In the genomic region with DNA sequence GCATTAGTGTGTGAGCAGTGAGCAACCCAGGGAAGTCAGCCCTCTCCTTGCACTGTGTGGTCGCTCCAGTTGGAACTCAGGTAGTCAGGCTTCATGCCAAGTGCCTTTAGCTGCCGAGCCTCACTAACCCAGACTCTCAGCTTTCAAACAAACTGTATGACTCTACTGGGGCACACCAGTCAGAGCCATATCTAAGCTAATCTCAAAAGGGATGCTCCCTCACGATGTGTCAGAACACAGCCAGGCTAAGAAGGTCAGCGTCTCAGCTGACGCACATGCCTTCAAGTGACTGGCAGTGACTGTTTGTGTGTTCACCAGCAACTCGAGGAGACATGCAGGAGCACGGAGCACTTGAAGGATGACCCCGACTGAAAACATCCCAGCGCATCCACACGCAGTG, we compare ENCODE assay signal across 26 mouse cellular contexts. TPM values are rescaled to one million over a fixed set of nuclear protein-coding genes. Genes with fewer than 3 reads are reported as not detected.
DNase-seq lines count a peak whose midpoint lies in the region; ATAC-seq and TF ChIP-seq lines count a peak whose summit lies in the region.
"Had no signal": no experiment of that assay in that cellular context is flagged by ENCODE, and none has a peak within 500 bp of the region (broad histone marks: within the 10 kb centered on the region; RNA-seq: fewer than 3 reads in every experiment).

No protein-coding gene starts in this region.

- H3K27me3 ChIP-seq in cerebellum, adult 2 months (ENCODE audit: control insufficient read depth, insufficient read depth, low read length) = no peaks in the 10 kb centered on the region
- no peaks in the 10 kb centered on the region for H3K27me3 ChIP-seq in intestine, embryonic 14.5 days (replicated peaks; ENCODE audit: control insufficient read depth, insufficient read depth, low read length)
- no peaks in the 10 kb centered on the region for H3K27me3 ChIP-seq in intestine, postnatal 0 days (replicated peaks; ENCODE audit: control insufficient read depth, insufficient read depth, low read length)
- H3K27me3 ChIP-seq: CH12.LX; embryonic facial prominence, embryonic 15.5 days; hindbrain, embryonic 12.5 days; Patski had no signal

- H3K9ac ChIP-seq in intestine, embryonic 14.5 days (ENCODE audit: low read length) = no peak overlapping the region
- no peak overlapping the region for H3K9ac ChIP-seq in intestine, postnatal 0 days (ENCODE audit: low read depth, low read length)
- H3K9ac ChIP-seq: embryonic facial prominence, embryonic 15.5 days; hindbrain, embryonic 12.5 days had no signal

- DNase-seq in cerebellum, adult 2 months = peak; percentile 30 to 34
- no peak for DNase-seq in cerebellum, adult 11-12 months
- DNase-seq in intestine, embryonic 14.5 days (ENCODE audit: low spot score) = peak; percentile 37
- DNase-seq in cerebellum, postnatal 36 days = peak; percentile 19 to 28
- DNase-seq in urinary bladder, adult 2 months (ENCODE audit: low spot score) = no peak
- DNase-seq: adrenal gland, postnatal 25 days; embryo, embryonic 11 days; gastrocnemius, postnatal 36 days; heart, adult 11 months; heart, postnatal 10 days; heart, postnatal 4 days; kidney, adult 8-10 months had no signal

- H3K36me3 ChIP-seq in intestine, embryonic 14.5 days (ENCODE audit: control insufficient read depth, insufficient read depth, low read length) = peaks cover 44% of the 10 kb centered on the region
- H3K36me3 ChIP-seq in intestine, postnatal 0 days (ENCODE audit: control insufficient read depth, insufficient read depth) = peaks cover 35% of the 10 kb centered on the region

- WGBS in cerebellum, adult 2 months = 33% methylated on average over 10 of the region's 10 CpGs
- 88% methylated on average over 10 of the region's 10 CpGs for WGBS in intestine, embryonic 14.5 days
- WGBS in intestine, postnatal 0 days = 88% methylated on average over 10 of the region's 10 CpGs

- no peak overlapping the region for H3K4me3 ChIP-seq in cerebellum, adult 2 months (replicated peaks; ENCODE audit: insufficient read depth, low read depth, low read length)
- no peak overlapping the region for H3K4me3 ChIP-seq in intestine, embryonic 14.5 days (ENCODE audit: low read depth, low read length)
- no peak overlapping the region for H3K4me3 ChIP-seq in intestine, postnatal 0 days (ENCODE audit: low read depth, low read length)
- H3K4me3 ChIP-seq: embryonic facial prominence, embryonic 15.5 days; erythroblast, embryonic 14.5 days; forebrain, embryonic 10.5 days; heart, embryonic 10.5 days; hindbrain, embryonic 12.5 days had no signal

- H3K4me1 ChIP-seq in cerebellum, adult 2 months (ENCODE audit: control insufficient read depth, insufficient read depth, low read length) = peaks cover 10% of the 10 kb centered on the region
- no peaks in the 10 kb centered on the region for H3K4me1 ChIP-seq in intestine, embryonic 14.5 days (replicated peaks; ENCODE audit: control insufficient read depth, insufficient read depth, low read length)
- H3K4me1 ChIP-seq in intestine, postnatal 0 days (replicated peaks; ENCODE audit: control insufficient read depth, insufficient read depth, low read length) = no peaks in the 10 kb centered on the region
- H3K4me1 ChIP-seq: embryonic facial prominence, embryonic 15.5 days; forebrain, embryonic 10.5 days; heart, embryonic 10.5 days; hindbrain, embryonic 12.5 days had no signal

- peak overlapping the region; percentile 34 for H3K27ac ChIP-seq in cerebellum, adult 2 months (ENCODE audit: insufficient read depth, low read length)
- no peak overlapping the region for H3K27ac ChIP-seq in intestine, embryonic 14.5 days (ENCODE audit: low read depth)
- no peak overlapping the region for H3K27ac ChIP-seq in intestine, postnatal 0 days (ENCODE audit: low read depth, low read length)
- H3K27ac ChIP-seq: embryonic facial prominence, embryonic 15.5 days; forebrain, embryonic 10.5 days; heart, embryonic 10.5 days; hindbrain, embryonic 12.5 days had no signal

- H3K9me3 ChIP-seq in intestine, embryonic 14.5 days (ENCODE audit: control insufficient read depth, low read length) = no peaks in the 10 kb centered on the region
- H3K9me3 ChIP-seq in intestine, postnatal 0 days (ENCODE audit: control insufficient read depth) = no peaks in the 10 kb centered on the region
- H3K9me3 ChIP-seq: embryonic facial prominence, embryonic 15.5 days; forebrain, embryonic 10.5 days; heart, embryonic 10.5 days; hindbrain, embryonic 12.5 days had no signal

- no peak for ATAC-seq in intestine, embryonic 14.5 days (replicated peaks; ENCODE audit: low FRiP score, low TSS enrichment, low read depth)
- ATAC-seq in intestine, postnatal 0 days = no peak
- ATAC-seq: activated CD4-positive, CD25-positive, alpha-beta regulatory T cell, adult 4 months; forebrain, embryonic 14.5 days; intestine, embryonic 16.5 days; Patski had no signal

- TF ChIP-seq POLR2A in cerebellum, adult 2 months (IDR thresholded peaks at IDR 0.05; ENCODE audit: borderline replicate concordance, insufficient read depth, low read length) = no peak

- TF ChIP-seq CTCF in cerebellum, adult 2 months (IDR thresholded peaks at IDR 0.05; ENCODE audit: borderline replicate concordance, insufficient read depth, low read depth, low read length) = no peak
- no peak for TF ChIP-seq CTCF in intestine, postnatal 0 days (IDR thresholded peaks at IDR 0.05; ENCODE audit: low read depth)

- no peak overlapping the region for H3K4me2 ChIP-seq in intestine, embryonic 14.5 days (ENCODE audit: low read length)
- H3K4me2 ChIP-seq in intestine, postnatal 0 days (replicated peaks; ENCODE audit: low read depth) = no peak overlapping the region
- H3K4me2 ChIP-seq: embryonic facial prominence, embryonic 15.5 days; hindbrain, embryonic 12.5 days had no signal

RNA-seq across cellular contexts. Expression of a gene that starts 11.5 kb away (rescaled TPM):
- not detected in 2 replicates for polyA plus RNA-seq in cerebellum, adult 2 months (2012; rRNA removed)
- not detected in 2 replicates for polyA plus RNA-seq in intestine, embryonic 14.5 days (2014; fragmentation: Nextera tagmentation; extraction: Ambion mirVana)
- not detected in 2 replicates for polyA plus RNA-seq in intestine, postnatal 0 days (2015; fragmentation: Nextera tagmentation; extraction: Ambion mirVana)
- not detected in 2 replicates for polyA plus RNA-seq in urinary bladder, adult 2 months (2012; rRNA removed)
- polyA plus RNA-seq: activated CD4-positive, CD25-positive, alpha-beta regulatory T cell, adult 4 months; brain, embryonic 14.5 days; embryonic facial prominence, embryonic 11.5 days; erythroblast, embryonic 14.5 days; forebrain, embryonic 10.5 days; forebrain, embryonic 14.5 days; heart, embryonic 14.5 days; hindbrain, embryonic 12.5 days; intestine, embryonic 16.5 days; Patski had no signal

RNA-seq across cellular contexts. Expression of a gene that starts 13.8 kb away (rescaled TPM):
- polyA plus RNA-seq in cerebellum, adult 2 months (2012; rRNA removed) = 76.6 and 78.0 TPM in 2 replicates
- polyA plus RNA-seq in intestine, embryonic 14.5 days (2014; fragmentation: Nextera tagmentation; extraction: Ambion mirVana) = 99.8 and 108 TPM in 2 replicates
- polyA plus RNA-seq in intestine, postnatal 0 days (2015; fragmentation: Nextera tagmentation; extraction: Ambion mirVana) = 69.1 and 74.9 TPM in 2 replicates
- 29.6 and 35.3 TPM in 2 replicates for polyA plus RNA-seq in urinary bladder, adult 2 months (2012; rRNA removed)

RNA-seq across cellular contexts. Expression of a gene that starts 13.9 kb away (rescaled TPM):
- polyA plus RNA-seq in cerebellum, adult 2 months (2012; rRNA removed) = 6.5 and 6.8 TPM in 2 replicates
- polyA plus RNA-seq in intestine, embryonic 14.5 days (2014; fragmentation: Nextera tagmentation; extraction: Ambion mirVana) = 13.2 and 15.6 TPM in 2 replicates
- 2.7 and 4.2 TPM in 2 replicates for polyA plus RNA-seq in intestine, postnatal 0 days (2015; fragmentation: Nextera tagmentation; extraction: Ambion mirVana)
- 4.7 and 5.1 TPM in 2 replicates for polyA plus RNA-seq in urinary bladder, adult 2 months (2012; rRNA removed)

Comparison
In these comparisons a context has a peak if more than half of its experiments do, and no peak if none do; other contexts are left out.
1. DNase-seq: peak in cerebellum, adult 2 months (2 of 2), intestine, embryonic 14.5 days (single experiment) and cerebellum, postnatal 36 days (2 of 2); none in cerebellum, adult 11-12 months (single experiment) and urinary bladder, adult 2 months (single experiment).